Mouse (Mus musculus) retina, postnatal 7 days (tissue): Measurements from ENCODE around the gene Mus81.

ENCODE experiments used
- DNase-seq: peaks from one replicate; pipeline ENCODE4 v3.0.0-alpha.2; 2012; ENCODE audit warnings: low read depth, low spot score

The Mus81 gene

GRCm38 (mm10) chr19:5445747-5446146 lies 42.5 kb downstream of the Mus81 start:
- no peak for DNase-seq

GRCm38 (mm10) chr19:5444954-5445353 lies 43.2 kb downstream of the Mus81 start:
- DNase-seq = no peak

GRCm38 (mm10) chr19:5444371-5444908 lies 43.8 kb downstream of the Mus81 start:
- DNase-seq = no peak

- no peak for DNase-seq
Measured at GRCm38 (mm10) chr19:5433951-5434350, 54.3 kb downstream of the Mus81 start.

GRCm38 (mm10) chr19:5432992-5433852 lies 55.0 kb downstream of the Mus81 start:
- DNase-seq = no peak
